Mouse (Mus musculus): Measurements from ENCODE around the gene Olfr70.

Olfr70 gene

GRCm38 (mm10) chr4:43700707-43701106, at the start of gene Olfr70:
Gene Olfr70 (minus strand): TSS chr4:43700807.
- DNase-seq (ENCODE audit: low spot score in 2 of 2): no peak

- DNase-seq (ENCODE audit: low spot score in 2 of 2): peak in 1 of 2 experiments; percentile 32
These were observed 44.6 kb upstream of the Olfr70 start for GRCm38 (mm10) chr4:43745187-43745586.

- no peak for DNase-seq (ENCODE audit: low spot score in 2 of 2)
These were observed 42.5 kb upstream of the Olfr70 start for GRCm38 (mm10) chr4:43743099-43743498.

- DNase-seq (ENCODE audit: low spot score in 2 of 2): no peak
These were observed 42.0 kb upstream of the Olfr70 start for GRCm38 (mm10) chr4:43742637-43743036.

GRCm38 (mm10) chr4:43741526-43741925, 40.9 kb upstream of the Olfr70 start:
- no peak for DNase-seq (ENCODE audit: low spot score in 2 of 2)

GRCm38 (mm10) chr4:43738989-43739674, 38.5 kb upstream of the Olfr70 start:
- DNase-seq (ENCODE audit: low spot score in 2 of 2): no peak

GRCm38 (mm10) chr4:43737144-43737543, 36.5 kb upstream of the Olfr70 start:
- no peak for DNase-seq (ENCODE audit: low spot score in 2 of 2)

- DNase-seq (ENCODE audit: low spot score in 2 of 2): no peak
These were observed 32.6 kb upstream of the Olfr70 start for GRCm38 (mm10) chr4:43733186-43733585.

GRCm38 (mm10) chr4:43732171-43732570, 31.6 kb upstream of the Olfr70 start:
- DNase-seq (ENCODE audit: low spot score in 2 of 2): no peak

- DNase-seq (ENCODE audit: low spot score in 2 of 2): no peak
These were observed 30.2 kb upstream of the Olfr70 start for GRCm38 (mm10) chr4:43730750-43731297.

- no peak for DNase-seq (ENCODE audit: low spot score in 2 of 2)
These were observed 29.4 kb upstream of the Olfr70 start, which contains the start of gene Spaar for GRCm38 (mm10) chr4:43729794-43730550. Gene Spaar (plus strand): TSS chr4:43730034.

- no peak for DNase-seq (ENCODE audit: low spot score in 2 of 2)
These were observed 28.5 kb upstream of the Olfr70 start for GRCm38 (mm10) chr4:43729126-43729525.

GRCm38 (mm10) chr4:43728576-43728954, 28.0 kb upstream of the Olfr70 start:
- no peak for DNase-seq (ENCODE audit: low spot score in 2 of 2)

GRCm38 (mm10) chr4:43727718-43728575, 27.3 kb upstream of the Olfr70 start:
- DNase-seq (ENCODE audit: low spot score in 2 of 2): no peak

GRCm38 (mm10) chr4:43726995-43727394, 26.4 kb upstream of the Olfr70 start, which contains the start of gene Hrct1:
Gene Hrct1 (plus strand): TSS chr4:43727188.
- DNase-seq (ENCODE audit: low spot score in 2 of 2): no peak

GRCm38 (mm10) chr4:43726228-43726993, 25.8 kb upstream of the Olfr70 start:
- DNase-seq (ENCODE audit: low spot score in 2 of 2): no peak

GRCm38 (mm10) chr4:43724764-43725163, 24.2 kb upstream of the Olfr70 start:
- DNase-seq (ENCODE audit: low spot score in 2 of 2): no peak

- no peak for DNase-seq (ENCODE audit: low spot score in 2 of 2)
These were observed 21.6 kb upstream of the Olfr70 start for GRCm38 (mm10) chr4:43722191-43722590.

- DNase-seq (ENCODE audit: low spot score in 2 of 2): no peak
These were observed 20.1 kb upstream of the Olfr70 start for GRCm38 (mm10) chr4:43720491-43721228.

- DNase-seq (ENCODE audit: low spot score in 2 of 2): no peak
These were observed 13.1 kb upstream of the Olfr70 start for GRCm38 (mm10) chr4:43713652-43714219.
